ENCODE assay signal across 8 mouse cellular contexts in genomic region chr3:127913885-127914709, GRCm38 (mm10). TPM values are rescaled to one million over a fixed set of nuclear protein-coding genes. Genes with fewer than 3 reads are reported as not detected.
DNase-seq lines count a peak whose midpoint lies in the region; ATAC-seq and TF ChIP-seq lines count a peak whose summit lies in the region.

No protein-coding gene starts in this region.

- no peak overlapping the region for H3K4me3 ChIP-seq in hindbrain, postnatal 0 days (ENCODE audit: low read length)
- no peak overlapping the region for H3K4me3 ChIP-seq in hindbrain, embryonic 13.5 days
- H3K4me3 ChIP-seq in embryonic facial prominence, embryonic 12.5 days: no peak overlapping the region
- 0 out of 2 replicates have a peak overlapping the region, but pooled peaks have one; percentile 2 for H3K4me3 ChIP-seq in intestine, embryonic 14.5 days (ENCODE audit: low read depth, low read length)
- no peak overlapping the region for H3K4me3 ChIP-seq in hindbrain, embryonic 12.5 days

- no peak for TF ChIP-seq CTCF in hindbrain, postnatal 0 days (IDR thresholded peaks at IDR 0.05; ENCODE audit: low read depth)

- H3K27ac ChIP-seq in hindbrain, postnatal 0 days: no peak overlapping the region
- H3K27ac ChIP-seq in hindbrain, embryonic 13.5 days: no peak overlapping the region
- H3K27ac ChIP-seq in embryonic facial prominence, embryonic 12.5 days: no peak overlapping the region
- H3K27ac ChIP-seq in intestine, embryonic 14.5 days (ENCODE audit: low read depth): peak overlapping the region; percentile 58
- H3K27ac ChIP-seq in hindbrain, embryonic 12.5 days: no peak overlapping the region

- no peaks in the 10 kb centered on the region for H3K36me3 ChIP-seq in hindbrain, postnatal 0 days (ENCODE audit: insufficient read depth, low read length)
- no peaks in the 10 kb centered on the region for H3K36me3 ChIP-seq in hindbrain, embryonic 13.5 days
- H3K36me3 ChIP-seq in embryonic facial prominence, embryonic 12.5 days: no peaks in the 10 kb centered on the region
- no peaks in the 10 kb centered on the region for H3K36me3 ChIP-seq in intestine, embryonic 14.5 days (ENCODE audit: control insufficient read depth, insufficient read depth, low read length)
- no peaks in the 10 kb centered on the region for H3K36me3 ChIP-seq in hindbrain, embryonic 12.5 days

- DNase-seq in hindbrain, postnatal 0 days (ENCODE audit: low spot score): peak; percentile 9
- DNase-seq in intestine, embryonic 14.5 days (ENCODE audit: low spot score): peak; percentile 51
- DNase-seq in kidney, postnatal 25 days: no peak
- no peak for DNase-seq in thymus, postnatal 25 days

- H3K4me2 ChIP-seq in hindbrain, postnatal 0 days (ENCODE audit: low read depth, low read length): peak overlapping the region; percentile 16; the same call in 1 of the 2 replicates
- no peak overlapping the region for H3K4me2 ChIP-seq in hindbrain, embryonic 13.5 days
- peak overlapping the region; percentile 30 for H3K4me2 ChIP-seq in embryonic facial prominence, embryonic 12.5 days (replicated peaks)
- peak overlapping the region; percentile 43 for H3K4me2 ChIP-seq in intestine, embryonic 14.5 days (ENCODE audit: low read length)
- no peak overlapping the region; the same call in 1 of the 2 replicates for H3K4me2 ChIP-seq in hindbrain, embryonic 12.5 days (replicated peaks)

- no peak overlapping the region for H3K9ac ChIP-seq in hindbrain, postnatal 0 days (replicated peaks; ENCODE audit: low read length)
- H3K9ac ChIP-seq in hindbrain, embryonic 13.5 days: no peak overlapping the region
- no peak overlapping the region for H3K9ac ChIP-seq in embryonic facial prominence, embryonic 12.5 days
- H3K9ac ChIP-seq in intestine, embryonic 14.5 days (ENCODE audit: low read length): no peak overlapping the region
- no peak overlapping the region for H3K9ac ChIP-seq in hindbrain, embryonic 12.5 days

- WGBS in hindbrain, postnatal 0 days: 51% methylated on average over 16 of the region's 16 CpGs
- WGBS in hindbrain, embryonic 13.5 days: 61% methylated on average over 16 of the region's 16 CpGs
- WGBS in embryonic facial prominence, embryonic 12.5 days: 22% methylated on average over 16 of the region's 16 CpGs
- WGBS in intestine, embryonic 14.5 days: 30% methylated on average over 16 of the region's 16 CpGs
- 56% methylated on average over 16 of the region's 16 CpGs for WGBS in hindbrain, embryonic 12.5 days

- H3K9me3 ChIP-seq in hindbrain, postnatal 0 days (ENCODE audit: low read length): no peaks in the 10 kb centered on the region
- no peaks in the 10 kb centered on the region for H3K9me3 ChIP-seq in hindbrain, embryonic 13.5 days
- no peaks in the 10 kb centered on the region for H3K9me3 ChIP-seq in embryonic facial prominence, embryonic 12.5 days
- 0 out of 2 replicates have a peak, but pooled peaks cover 1% of the 10 kb centered on the region for H3K9me3 ChIP-seq in intestine, embryonic 14.5 days (ENCODE audit: control insufficient read depth, low read length)
- H3K9me3 ChIP-seq in hindbrain, embryonic 12.5 days (replicated peaks): no peaks in the 10 kb centered on the region

- no peaks in the 10 kb centered on the region for H3K27me3 ChIP-seq in hindbrain, postnatal 0 days (ENCODE audit: insufficient read depth, low read length)
- no peaks in the 10 kb centered on the region for H3K27me3 ChIP-seq in hindbrain, embryonic 13.5 days
- no peaks in the 10 kb centered on the region for H3K27me3 ChIP-seq in embryonic facial prominence, embryonic 12.5 days
- no peaks in the 10 kb centered on the region for H3K27me3 ChIP-seq in intestine, embryonic 14.5 days (replicated peaks; ENCODE audit: control insufficient read depth, insufficient read depth, low read length)
- H3K27me3 ChIP-seq in hindbrain, embryonic 12.5 days: no peaks in the 10 kb centered on the region

- H3K4me1 ChIP-seq in hindbrain, postnatal 0 days (ENCODE audit: insufficient read depth, low read length): no peaks in the 10 kb centered on the region
- H3K4me1 ChIP-seq in hindbrain, embryonic 13.5 days (replicated peaks): no peaks in the 10 kb centered on the region
- peaks cover 8% of the 10 kb centered on the region; the same call in 1 of the 2 replicates for H3K4me1 ChIP-seq in embryonic facial prominence, embryonic 12.5 days
- peaks cover 3% of the 10 kb centered on the region; the same call in 1 of the 2 replicates for H3K4me1 ChIP-seq in intestine, embryonic 14.5 days (replicated peaks; ENCODE audit: control insufficient read depth, insufficient read depth, low read length)
- no peaks in the 10 kb centered on the region for H3K4me1 ChIP-seq in hindbrain, embryonic 12.5 days

- ATAC-seq in hindbrain, postnatal 0 days: no peak
- no peak for ATAC-seq in hindbrain, embryonic 13.5 days (ENCODE audit: low FRiP score)
- no peak for ATAC-seq in embryonic facial prominence, embryonic 12.5 days (ENCODE audit: insufficient number of reproducible peaks, insufficient read depth, low FRiP score, low TSS enrichment)
- ATAC-seq in intestine, embryonic 14.5 days (replicated peaks; ENCODE audit: low FRiP score, low TSS enrichment, low read depth): no peak
- peak; percentile 55 for ATAC-seq in megakaryocyte, adult 5-6 weeks (ENCODE audit: poor library complexity, severe bottlenecking)
- no peak for ATAC-seq in hindbrain, embryonic 12.5 days (ENCODE audit: low FRiP score)

RNA-seq across cellular contexts. Expression of gene Fam241a, which starts 18.0 kb away (rescaled TPM):
- total RNA-seq in hindbrain, postnatal 0 days (2014; rRNA removed): 4.5 and 6.1 TPM in 2 replicates
- 6.0 and 6.5 TPM in 2 replicates for polyA plus RNA-seq in hindbrain, postnatal 0 days (2015; fragmentation: Nextera tagmentation; extraction: Ambion mirVana)
- polyA plus RNA-seq in hindbrain, embryonic 13.5 days (2015; fragmentation: Nextera tagmentation; extraction: Ambion mirVana): 10.1 and 11.1 TPM in 2 replicates
- polyA plus RNA-seq in embryonic facial prominence, embryonic 12.5 days (2016; fragmentation: Nextera tagmentation; extraction: Ambion mirVana): 5.9 and 7.0 TPM in 2 replicates
- 8.7 and 10.5 TPM in 2 replicates for polyA plus RNA-seq in intestine, embryonic 14.5 days (2014; fragmentation: Nextera tagmentation; extraction: Ambion mirVana)
- total RNA-seq in megakaryocyte, adult 5-6 weeks (2015): 53.1 and 59.7 TPM in 2 replicates
- total RNA-seq in megakaryocyte, adult 5-6 weeks (2017): 31.8 and 35.9 TPM in 2 replicates
- 12.0 and 12.7 TPM in 2 replicates for polyA plus RNA-seq in hindbrain, embryonic 12.5 days (2016; fragmentation: Nextera tagmentation; extraction: Ambion mirVana)

Comparison
In these comparisons a context has a peak if more than half of its experiments do, and no peak if none do; other contexts are left out.
1. H3K4me2 ChIP-seq: peak in hindbrain, postnatal 0 days (single experiment), embryonic facial prominence, embryonic 12.5 days (single experiment) and intestine, embryonic 14.5 days (single experiment); none in hindbrain, embryonic 13.5 days (single experiment) and hindbrain, embryonic 12.5 days (single experiment).
2. DNase-seq: peak in hindbrain, postnatal 0 days (single experiment) and intestine, embryonic 14.5 days (single experiment); none in kidney, postnatal 25 days (0 of 2) and thymus, postnatal 25 days (single experiment).